Mouse (Mus musculus) layer of hippocampus, postnatal 14 days (tissue): Measurements from ENCODE around the gene Ranbp1. TPM values are rescaled to one million over a fixed set of nuclear protein-coding genes. Genes with fewer than 3 reads are reported as not detected.
"Not testable (repeated sequence)": the region's sequence is repeated elsewhere in the genome, so short reads cannot be mapped to it uniquely, and the experiment has no call there.

Experiments used
- DNase-seq, 2 experiments: peaks; one replicate each; pipeline ENCODE4 v3.0.0; 2021 to 2022; ENCODE audit warnings: low spot score in 2 of 2, mixed read lengths in 1 of 2
- microRNA-seq, 2 experiments: library from miRNA; unstranded; fragments of <30 nt; microRNA quantifications; one replicate each; pipeline ENCODE4 v1.2.0; 2021
- total RNA-seq, 2 experiments: library from RNA; stranded (reverse); gene quantifications; 2 replicates each; pipeline ENCODE4 v1.2.3; 2021

The Ranbp1 gene
- total RNA-seq, 2 experiments from 2014 or later = 98.3 to 104 TPM

DNA sequence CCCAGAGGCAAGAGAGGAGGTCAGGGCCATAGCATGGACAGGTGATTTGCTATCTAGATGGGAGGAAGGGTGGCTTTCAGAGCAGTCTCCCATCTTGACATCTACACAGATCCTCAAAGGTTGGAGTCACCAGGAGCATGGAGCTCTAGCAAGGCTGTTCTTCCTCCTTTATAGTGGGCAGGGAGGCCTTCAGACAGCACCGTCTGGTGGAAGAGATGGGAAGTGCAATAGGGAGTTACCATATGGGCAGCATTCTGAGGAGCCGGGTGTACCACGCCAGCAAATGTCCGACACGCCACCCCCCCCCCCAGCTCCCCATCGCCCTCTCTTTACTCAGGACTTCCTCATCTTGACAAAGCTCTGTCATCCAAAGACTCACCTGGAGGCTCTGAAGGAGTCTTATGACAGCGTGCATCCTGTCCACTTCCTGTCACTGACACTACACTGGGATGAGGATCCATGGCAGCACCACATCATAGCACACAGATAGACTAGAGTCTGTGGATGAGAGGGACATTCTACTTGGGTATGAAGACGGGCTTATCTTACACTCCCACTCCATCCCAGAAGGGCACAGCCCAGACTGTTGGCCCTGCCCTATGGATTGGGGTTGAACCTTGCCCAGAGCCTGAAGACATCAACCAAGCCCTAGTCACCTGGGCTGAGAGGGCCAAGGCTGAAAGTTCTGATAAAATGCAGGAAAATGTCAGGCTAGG is 37.7 kb downstream of the Ranbp1 start:
- DNase-seq = peak; percentile 67 to 76

DNA sequence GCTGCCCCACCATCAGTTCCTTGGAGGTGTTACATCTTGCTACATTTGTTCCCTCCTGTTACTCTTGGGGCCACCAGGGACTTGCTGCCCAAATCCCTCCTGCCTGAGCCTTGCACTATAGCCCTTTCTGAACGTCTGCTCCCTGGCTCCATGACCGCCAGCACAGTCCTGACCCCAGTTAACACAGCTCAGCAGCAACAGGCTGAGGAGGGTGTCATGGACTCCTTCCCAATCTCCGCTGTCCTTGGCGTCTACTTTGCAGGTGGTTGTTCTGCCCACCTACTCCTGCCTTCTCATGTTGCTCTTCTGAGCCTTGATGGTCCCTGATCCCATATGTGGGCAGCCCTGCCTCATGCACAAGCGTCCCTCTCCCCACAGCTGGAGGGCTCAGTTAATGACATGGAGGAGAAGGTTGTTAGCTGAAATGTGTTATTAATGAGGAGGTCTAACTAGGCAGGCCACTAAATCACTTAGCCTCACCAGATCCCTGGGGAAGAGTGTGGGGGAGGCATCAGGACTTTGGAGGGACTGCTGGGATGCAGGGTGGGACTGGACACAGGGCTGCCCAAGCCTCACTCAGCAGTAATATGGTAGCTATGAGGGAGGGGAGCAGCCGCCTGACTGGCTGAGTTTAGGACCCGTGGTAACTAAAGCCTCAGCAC is 45.0 kb downstream of the Ranbp1 start:
- DNase-seq = no peak

DNA sequence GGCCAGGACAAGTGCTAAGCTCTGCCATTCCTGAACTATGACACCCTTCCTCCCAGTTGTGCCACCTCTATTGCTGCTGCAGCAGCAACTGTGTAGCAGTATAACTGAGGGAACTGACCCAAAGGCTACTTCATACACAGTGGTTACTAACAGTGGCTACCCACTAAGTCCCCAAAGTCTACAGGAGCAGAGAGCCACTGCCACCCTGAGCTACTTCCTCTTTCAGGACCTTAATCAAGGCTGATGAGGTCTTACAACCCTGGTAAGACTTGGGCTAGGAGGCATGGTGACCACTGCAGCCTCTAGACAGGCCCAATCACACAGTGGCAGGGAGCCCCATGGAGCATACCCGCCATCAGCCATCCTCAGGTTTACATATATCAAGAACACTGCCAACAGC is 46.5 kb downstream of the Ranbp1 start:
- no peak for DNase-seq

DNA sequence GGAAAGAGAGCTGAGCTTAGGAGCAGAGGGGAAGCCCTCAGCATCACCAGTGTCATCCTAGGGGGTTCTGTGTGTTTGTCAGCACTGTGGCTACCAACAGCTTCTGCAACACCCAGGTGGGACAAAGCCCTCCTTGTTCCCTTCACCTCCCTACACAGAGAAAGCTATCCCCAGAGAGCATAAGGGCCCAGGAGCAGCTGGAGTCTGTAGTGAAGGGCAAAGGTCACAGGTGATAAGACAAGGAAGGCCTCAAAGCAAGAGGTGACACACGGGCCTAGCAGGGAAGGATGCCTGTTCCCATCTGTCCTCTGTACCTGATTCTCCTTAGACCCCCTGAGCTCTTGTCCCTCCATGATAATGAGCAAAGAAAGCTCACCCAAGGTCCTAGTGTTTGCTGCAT is 46.9 kb downstream of the Ranbp1 start:
- no peak for DNase-seq

DNA sequence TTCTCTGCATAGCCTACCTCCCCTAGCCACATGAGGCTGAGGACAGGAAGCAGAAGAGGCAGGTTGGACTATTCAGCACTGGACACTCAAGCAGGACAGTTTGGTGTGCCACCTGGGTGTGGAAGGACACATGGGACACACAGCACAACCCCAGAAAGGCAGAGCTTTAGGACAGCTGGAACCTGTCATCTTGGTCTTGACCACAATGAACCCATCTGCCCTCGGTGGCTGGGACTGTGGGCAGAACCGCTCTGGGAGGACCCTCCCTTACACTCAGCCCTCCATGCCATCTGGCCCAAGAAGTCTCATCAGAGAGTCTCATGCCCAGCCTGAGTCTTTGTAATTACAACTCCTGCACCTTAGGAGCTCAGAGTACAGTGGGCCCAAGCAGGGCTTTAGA is 48.5 kb downstream of the Ranbp1 start:
- DNase-seq = no peak

DNA sequence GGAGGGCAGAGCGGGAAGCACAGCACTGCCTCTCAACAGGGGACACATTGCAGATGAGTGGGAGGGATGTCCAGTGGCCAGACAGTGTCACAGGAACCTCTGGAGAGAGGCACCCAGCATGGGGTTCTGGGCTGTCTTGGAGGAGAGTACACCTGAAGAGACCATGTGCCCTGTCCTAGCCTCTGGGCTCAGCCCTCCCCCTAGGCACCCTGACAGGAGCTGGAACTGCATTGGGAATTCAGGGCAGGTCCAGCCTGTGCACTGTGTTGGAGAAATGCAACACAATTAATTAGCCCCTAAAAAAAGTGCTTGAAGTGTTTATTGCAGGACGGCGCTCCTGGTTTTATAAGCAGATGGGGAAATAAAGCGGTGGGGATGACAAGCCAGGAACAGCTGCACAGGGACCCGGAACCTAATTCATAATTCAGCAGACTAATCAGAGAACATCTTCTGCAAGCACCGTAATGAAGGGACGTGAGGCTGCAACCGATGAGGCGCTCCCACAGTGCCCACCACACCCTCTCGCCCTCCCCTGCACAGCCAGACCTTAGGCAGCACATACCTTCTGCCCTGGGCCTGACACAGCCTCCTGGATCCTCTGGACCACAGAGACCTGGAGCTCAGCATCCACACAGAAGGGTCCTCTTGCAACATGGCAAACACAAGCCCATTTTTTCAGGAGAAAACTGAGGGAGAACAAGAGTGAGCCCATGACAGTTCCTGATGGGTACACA is 50.0 kb downstream of the Ranbp1 start:
- DNase-seq = no peak

DNA sequence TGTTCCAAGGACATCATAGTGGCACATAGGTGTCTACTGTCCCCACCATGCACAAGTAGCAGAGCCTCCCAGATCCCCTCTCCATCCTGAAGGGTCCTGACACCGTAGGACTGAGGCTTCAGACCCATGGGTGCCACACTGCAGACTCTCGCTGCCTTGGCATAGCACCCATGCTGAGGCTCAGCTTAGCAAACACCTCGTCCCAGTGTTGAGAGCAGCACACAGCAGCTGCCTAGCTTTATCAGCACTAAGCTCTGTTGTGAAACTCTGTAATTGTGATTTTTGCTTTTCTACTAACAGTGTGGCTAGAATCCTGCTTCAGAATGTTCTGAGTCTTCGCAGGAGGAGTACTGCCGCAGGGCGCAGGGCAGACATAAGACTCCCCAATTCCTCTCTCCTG is 50.7 kb downstream of the Ranbp1 start:
- no peak for DNase-seq

DNA sequence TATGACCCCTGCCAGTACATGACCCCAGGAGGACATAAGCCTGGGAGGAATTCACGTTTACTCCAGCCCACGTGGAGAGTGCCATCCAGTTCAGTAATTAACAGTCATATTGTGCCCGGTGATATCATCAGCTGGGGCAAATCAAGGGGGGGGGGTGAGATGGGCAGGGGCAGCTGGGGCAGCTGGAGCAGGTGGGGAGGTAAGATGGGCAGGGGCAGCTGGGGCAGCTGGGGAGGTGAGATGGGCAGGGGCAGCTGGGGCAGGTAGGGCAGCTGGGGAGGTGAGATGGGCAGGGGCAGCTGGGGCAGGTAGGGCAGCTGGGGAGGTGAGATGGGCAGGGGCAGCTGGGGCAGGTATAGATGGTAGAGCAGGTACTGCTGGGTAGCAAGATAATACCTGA is 53.0 kb downstream of the Ranbp1 start:
- not testable (repeated sequence) for DNase-seq

DNA sequence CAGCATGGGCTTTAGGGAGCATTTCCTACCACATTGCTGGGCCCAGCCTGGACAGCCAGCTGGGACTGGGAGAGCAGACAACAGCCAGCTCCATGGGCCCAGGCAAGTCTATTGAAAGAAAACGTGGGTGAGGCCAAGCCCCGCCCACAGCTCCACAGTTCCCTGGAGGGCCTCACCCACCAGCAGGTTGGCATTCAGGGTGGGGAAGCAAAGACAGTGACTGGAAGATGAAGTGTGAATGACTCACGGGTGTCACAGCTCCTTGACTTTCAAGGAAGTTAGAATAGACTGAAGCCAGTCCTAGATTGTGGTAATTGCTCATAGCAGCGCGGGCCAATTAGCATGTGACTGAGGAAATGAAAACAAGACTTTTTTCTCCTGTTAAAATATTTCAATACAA is 53.5 kb downstream of the Ranbp1 start:
- DNase-seq = peak; percentile 48 to 55

DNA sequence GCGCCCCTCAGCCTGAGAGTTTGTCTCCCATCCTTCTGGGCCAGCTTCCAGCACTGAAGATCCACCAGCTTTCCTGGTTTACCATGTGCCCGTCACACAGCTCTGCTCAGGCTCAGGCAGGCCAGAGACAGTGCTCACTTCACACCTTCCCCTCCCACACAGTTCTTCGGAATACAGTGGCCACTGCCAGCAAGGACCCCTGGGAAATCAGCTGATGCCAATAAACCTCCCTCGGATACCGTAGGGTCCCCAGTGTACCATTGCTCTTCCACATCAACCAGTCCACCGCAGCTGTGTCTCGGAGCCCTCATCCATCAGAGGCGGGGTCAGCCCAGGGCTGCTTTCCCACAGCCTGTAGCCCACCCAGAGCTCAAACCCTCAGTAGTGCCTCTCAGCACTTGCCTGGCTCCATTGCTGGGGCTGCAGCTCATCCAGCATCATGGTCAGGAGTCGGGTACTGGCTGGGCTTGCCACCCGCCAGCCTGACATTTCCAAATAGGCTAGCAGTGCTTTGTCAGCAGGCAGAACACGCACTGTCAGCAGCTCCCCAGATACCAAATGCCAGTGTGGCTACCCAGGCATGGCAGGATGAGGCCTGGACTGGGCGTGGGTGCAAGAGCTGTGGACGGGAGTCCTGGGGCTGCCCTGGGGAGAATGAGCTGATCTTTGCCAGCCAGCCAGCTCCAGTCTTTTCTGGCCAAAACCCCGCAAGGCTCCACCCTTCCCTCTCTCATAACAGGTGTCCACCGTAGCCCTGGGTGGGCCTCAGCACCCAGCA is 54.1 kb downstream of the Ranbp1 start:
- no peak for DNase-seq

DNA sequence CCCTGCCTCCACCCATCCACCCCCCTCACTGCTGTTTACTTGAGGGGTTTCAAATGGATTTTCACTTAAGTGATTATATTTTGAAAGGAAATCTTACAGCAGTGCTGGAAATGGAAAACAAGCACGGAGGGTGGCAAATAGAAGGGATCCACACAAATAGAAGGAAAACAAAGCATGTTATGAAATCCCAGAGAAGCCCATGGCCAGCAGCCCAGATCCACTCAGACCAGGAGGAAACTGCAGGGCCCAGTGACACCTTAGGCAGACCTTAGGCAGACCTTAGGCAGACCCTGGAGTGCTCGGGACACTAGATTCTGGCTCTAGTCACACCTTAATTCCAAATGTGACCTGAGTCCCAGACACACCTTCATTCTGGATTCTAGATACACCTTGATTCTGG is 57.5 kb downstream of the Ranbp1 start:
- no peak for DNase-seq

Small RNA genes within 50 kb of the gene (microRNA-seq; reads per million reads assigned to microRNA genes)
- gene Gm24572 (0 reads per million in 2 experiments), gene Mir1306 (272 to 391 reads per million in 2 experiments)

Other genes with a start within 250 kb of the Ranbp1 start
- gene Dgcr6, start 195.9 kb downstream of the Ranbp1 start, total RNA-seq = 10 to 100 TPM; 85.1 to 86.3 TPM
- gene Prodh, start 158.5 kb downstream of the Ranbp1 start, total RNA-seq = 10 to 100 TPM; 31.0 to 43.6 TPM
- gene Rtn4r, start 121.1 kb downstream of the Ranbp1 start, total RNA-seq = 10 to 100 TPM; 77.1 to 85.6 TPM
- gene Ccdc188, start 30.9 kb downstream of the Ranbp1 start, total RNA-seq = not detected
- 10 to 100 TPM; 84.1 to 84.6 TPM for gene Zdhhc8, start 13.6 kb downstream of the Ranbp1 start, total RNA-seq
- 10 to 100 TPM; 44.6 to 61.7 TPM for gene Trmt2a, start 53 bp downstream of the Ranbp1 start, total RNA-seq
- gene Gm49776, start 9.6 kb upstream of the Ranbp1 start, total RNA-seq = not detected
- gene Dgcr8, start 40.5 kb upstream of the Ranbp1 start, total RNA-seq = 10 to 100 TPM; 35.9 to 44.0 TPM
- gene Tango2, start 99.4 kb upstream of the Ranbp1 start, total RNA-seq = 100 to 1,000 TPM; 106 to 114 TPM
- 10 to 100 TPM; 43.3 to 46.4 TPM for gene Arvcf, start 99.5 kb upstream of the Ranbp1 start, total RNA-seq
- gene Txnrd2, start 177.7 kb upstream of the Ranbp1 start, total RNA-seq = 10 to 100 TPM; 19.5 to 22.1 TPM
- gene Comt, start 178.1 kb upstream of the Ranbp1 start, total RNA-seq = 10 to 100 TPM; 57.1 to 66.8 TPM
- 1 to 10 TPM; 6.1 to 7.5 TPM for gene Gnb1l, start 250.0 kb upstream of the Ranbp1 start, total RNA-seq